Mouse (Mus musculus) gastrocnemius, postnatal 10 days (tissue): ENCODE data around the gene Dnaaf3. TPM values are rescaled to one million over a fixed set of nuclear protein-coding genes. Genes with fewer than 3 reads are reported as not detected.

Experiments used
- DNase-seq: peaks from one replicate; pipeline ENCODE4 v3.0.0; 2021; ENCODE audit warnings: mixed read lengths
- total RNA-seq, 2 experiments: library from RNA; stranded (reverse); gene quantifications; 2 replicates each; pipeline ENCODE4 v1.2.3; 2021

Dnaaf3 gene
- total RNA-seq, 2 experiments from 2014 or later: 0.14 to 0.23 TPM

- DNase-seq: no peak
These were observed 10.8 kb downstream of the Dnaaf3 start for GRCm38 (mm10) chr7:4521231-4522003.

GRCm38 (mm10) chr7:4518487-4518886 lies 13.8 kb downstream of the Dnaaf3 start:
- DNase-seq: no peak

GRCm38 (mm10) chr7:4516332-4517050 lies 15.8 kb downstream of the Dnaaf3 start, which contains the start of gene Tnnt1:
Gene Tnnt1 (minus strand): TSS chr7:4516382.
- no peak for DNase-seq

- DNase-seq: no peak
These were observed 16.4 kb downstream of the Dnaaf3 start for GRCm38 (mm10) chr7:4515853-4516252.

GRCm38 (mm10) chr7:4513829-4514712 lies 18.2 kb downstream of the Dnaaf3 start:
- DNase-seq: peak; percentile 42

- peak; percentile 55 for DNase-seq
These were observed 19.0 kb downstream of the Dnaaf3 start for GRCm38 (mm10) chr7:4513236-4513635.

- no peak for DNase-seq
These were observed 20.6 kb downstream of the Dnaaf3 start for GRCm38 (mm10) chr7:4511489-4512224.

- DNase-seq: peak; percentile 76
These were observed 22.2 kb downstream of the Dnaaf3 start for GRCm38 (mm10) chr7:4509863-4510608.

GRCm38 (mm10) chr7:4508739-4509116 lies 23.5 kb downstream of the Dnaaf3 start:
- no peak for DNase-seq

GRCm38 (mm10) chr7:4508062-4508738 lies 24.1 kb downstream of the Dnaaf3 start:
- DNase-seq: no peak

- DNase-seq: no peak
These were observed 25.0 kb downstream of the Dnaaf3 start for GRCm38 (mm10) chr7:4507220-4507619.

GRCm38 (mm10) chr7:4504646-4505435 lies 27.4 kb downstream of the Dnaaf3 start:
- DNase-seq: no peak

GRCm38 (mm10) chr7:4503858-4504257 lies 28.4 kb downstream of the Dnaaf3 start:
- no peak for DNase-seq

- no peak for DNase-seq
These were observed 29.2 kb downstream of the Dnaaf3 start for GRCm38 (mm10) chr7:4503100-4503499.

- no peak for DNase-seq
These were observed 29.7 kb downstream of the Dnaaf3 start for GRCm38 (mm10) chr7:4502421-4503090.

- peak; percentile 96 for DNase-seq
These were observed 30.5 kb downstream of the Dnaaf3 start, which contains the start of gene Ppp1r12c for GRCm38 (mm10) chr7:4501558-4502397. Gene Ppp1r12c (minus strand): TSS chr7:4501680.

GRCm38 (mm10) chr7:4500892-4501471 lies 31.3 kb downstream of the Dnaaf3 start:
- DNase-seq: peak; percentile 57

GRCm38 (mm10) chr7:4499034-4499433 lies 33.2 kb downstream of the Dnaaf3 start:
- no peak for DNase-seq
